Mouse (Mus musculus) adrenal gland, adult 8-10 months (tissue): ENCODE measurements around the gene G6pdx. TPM values are rescaled to one million over a fixed set of nuclear protein-coding genes. Genes with fewer than 3 reads are reported as not detected.
A peak's percentile ranks its signal among the peaks of the same experiment; 100 is the strongest.

Experiments
- DNase-seq: peaks from one replicate; pipeline ENCODE4 v3.0.0; 2022
- total RNA-seq, 4 experiments: library from RNA; stranded (reverse); gene quantifications; 2 replicates each; pipeline ENCODE4 v1.2.4; 2022

G6pdx gene
- 100 to 1,000 TPM; 190 to 204 (median 198) TPM for total RNA-seq

GRCm38 (mm10) chrX:74428826-74429276 is at the start of gene G6pdx:
Gene G6pdx, minus strand, starts transcription at chrX:74429194.
- DNase-seq, result peak; percentile 88

- DNase-seq, result no peak
These were observed 23.8 kb upstream of the G6pdx start for GRCm38 (mm10) chrX:74452773-74453172.

- DNase-seq, result no peak
These were observed 22.3 kb upstream of the G6pdx start for GRCm38 (mm10) chrX:74451157-74451912.

GRCm38 (mm10) chrX:74429290-74429821 is 362 bp upstream of the G6pdx start:
- DNase-seq, result peak; percentile 64

DNA sequence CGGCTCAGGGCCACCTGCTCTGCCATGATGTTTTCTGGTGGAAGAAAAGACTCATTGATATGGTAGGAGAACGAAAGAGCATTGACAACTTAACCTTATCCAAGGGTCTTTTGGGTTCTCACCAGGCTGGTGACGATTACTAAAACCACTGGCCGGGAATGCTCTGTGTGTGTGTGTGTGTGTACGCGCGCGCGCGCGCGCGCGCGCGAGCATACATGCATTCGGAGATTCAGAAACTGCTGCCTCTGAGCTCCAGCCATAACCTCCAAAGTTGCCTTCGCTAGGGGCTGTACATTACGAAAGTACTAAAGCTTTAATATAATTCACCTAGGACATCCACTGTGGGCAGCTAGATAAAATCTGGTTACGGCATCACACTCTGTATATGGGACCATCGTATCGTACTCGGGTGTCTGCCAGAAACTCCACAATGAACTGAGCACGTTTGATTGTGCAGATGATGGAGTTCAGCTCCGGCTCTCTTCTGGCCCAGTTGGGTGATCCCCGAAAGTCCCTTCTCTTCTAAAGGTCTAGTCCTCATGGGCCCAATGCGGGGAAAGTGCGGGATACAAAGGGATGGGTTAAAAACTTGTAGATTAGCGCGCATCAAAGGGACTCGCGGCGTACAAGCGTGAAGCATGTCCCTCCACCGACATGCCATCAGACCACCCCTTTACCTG is 708 bp downstream of the G6pdx start:
- no peak for DNase-seq

DNA sequence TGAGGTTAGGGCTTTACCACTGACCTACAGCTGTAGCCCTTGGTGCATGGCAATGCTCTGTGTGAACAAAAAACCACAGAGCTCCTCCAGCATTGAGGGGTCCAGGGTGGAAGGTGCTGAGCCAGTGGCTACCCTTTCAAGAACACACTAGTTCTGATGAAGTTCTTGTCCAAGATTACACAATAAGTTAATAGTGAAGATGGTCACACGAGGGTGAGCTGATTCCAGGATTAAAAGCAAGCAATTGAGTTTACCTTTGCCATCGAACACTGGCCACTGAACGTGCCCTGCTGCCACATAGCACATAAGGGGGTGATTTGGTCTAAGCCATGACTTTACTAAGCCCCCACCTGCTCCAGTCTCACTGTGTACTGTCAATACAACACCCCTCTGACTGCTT is 1.9 kb downstream of the G6pdx start:
- DNase-seq, result no peak

DNA sequence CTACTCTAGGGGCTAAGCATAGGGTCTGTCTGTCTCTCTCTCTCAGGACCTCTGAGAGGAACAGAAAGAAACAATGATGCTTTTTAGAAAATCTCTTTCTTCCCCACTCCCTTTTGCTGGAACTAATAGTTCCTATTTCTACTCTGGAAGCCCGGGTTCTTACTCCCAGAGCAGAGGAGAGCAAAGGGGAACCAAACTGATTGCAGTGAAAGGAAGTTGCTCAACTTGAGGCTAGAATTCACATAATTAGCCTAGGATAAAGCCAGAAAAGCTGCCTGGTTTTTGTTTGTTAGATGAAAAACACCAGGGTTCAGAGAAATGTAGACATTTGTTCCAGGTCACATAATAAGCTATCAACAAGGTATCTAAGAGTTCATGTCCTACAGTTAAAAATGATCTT is 2.7 kb downstream of the G6pdx start:
- DNase-seq, result no peak

- peak; percentile 85 for DNase-seq
These were observed 3.8 kb downstream of the G6pdx start for GRCm38 (mm10) chrX:74425195-74425594.

GRCm38 (mm10) chrX:74424443-74424842 is 4.6 kb downstream of the G6pdx start:
- DNase-seq, result no peak

DNA sequence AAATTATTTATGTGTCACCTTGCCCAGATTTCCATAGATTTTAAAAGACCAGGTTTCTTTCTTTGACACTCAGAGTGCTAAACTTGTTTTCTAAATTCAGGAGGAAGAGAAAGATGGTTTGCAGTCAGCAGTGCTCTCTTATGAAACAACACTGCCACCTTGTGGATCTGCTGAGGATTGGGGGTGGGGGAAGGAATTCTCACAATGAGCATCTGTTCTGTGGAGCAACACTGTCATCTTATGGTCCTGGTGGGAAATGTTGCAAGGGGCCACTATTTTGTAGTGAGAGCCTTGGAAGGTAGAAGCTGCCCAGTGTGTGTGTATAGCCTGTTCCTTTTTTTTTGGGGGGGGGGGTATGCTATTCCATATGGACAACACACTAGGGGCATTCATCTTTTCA is 15.6 kb downstream of the G6pdx start:
- DNase-seq, result no peak

DNA sequence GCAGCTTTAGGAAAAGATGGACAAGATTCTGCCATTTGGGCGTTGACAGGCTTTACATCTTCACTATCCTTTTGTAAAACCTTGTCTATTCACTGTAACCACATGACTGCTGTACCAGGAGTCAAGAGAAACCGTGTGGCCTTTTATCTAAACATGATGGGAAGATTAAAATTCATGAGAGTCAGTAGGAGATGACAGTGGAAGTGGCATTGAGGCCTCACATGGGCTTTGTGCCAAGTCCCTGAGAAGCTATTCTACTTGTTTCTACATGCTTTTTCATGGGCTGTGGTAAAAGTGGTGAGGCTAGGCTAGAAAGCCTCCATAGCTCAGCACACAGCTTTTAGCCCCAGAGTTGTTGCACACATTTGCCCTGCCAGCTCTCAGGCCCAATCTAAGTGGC is 20.7 kb downstream of the G6pdx start:
- DNase-seq, result no peak

GRCm38 (mm10) chrX:74400136-74400535 is 28.9 kb downstream of the G6pdx start:
- DNase-seq, result no peak

DNA sequence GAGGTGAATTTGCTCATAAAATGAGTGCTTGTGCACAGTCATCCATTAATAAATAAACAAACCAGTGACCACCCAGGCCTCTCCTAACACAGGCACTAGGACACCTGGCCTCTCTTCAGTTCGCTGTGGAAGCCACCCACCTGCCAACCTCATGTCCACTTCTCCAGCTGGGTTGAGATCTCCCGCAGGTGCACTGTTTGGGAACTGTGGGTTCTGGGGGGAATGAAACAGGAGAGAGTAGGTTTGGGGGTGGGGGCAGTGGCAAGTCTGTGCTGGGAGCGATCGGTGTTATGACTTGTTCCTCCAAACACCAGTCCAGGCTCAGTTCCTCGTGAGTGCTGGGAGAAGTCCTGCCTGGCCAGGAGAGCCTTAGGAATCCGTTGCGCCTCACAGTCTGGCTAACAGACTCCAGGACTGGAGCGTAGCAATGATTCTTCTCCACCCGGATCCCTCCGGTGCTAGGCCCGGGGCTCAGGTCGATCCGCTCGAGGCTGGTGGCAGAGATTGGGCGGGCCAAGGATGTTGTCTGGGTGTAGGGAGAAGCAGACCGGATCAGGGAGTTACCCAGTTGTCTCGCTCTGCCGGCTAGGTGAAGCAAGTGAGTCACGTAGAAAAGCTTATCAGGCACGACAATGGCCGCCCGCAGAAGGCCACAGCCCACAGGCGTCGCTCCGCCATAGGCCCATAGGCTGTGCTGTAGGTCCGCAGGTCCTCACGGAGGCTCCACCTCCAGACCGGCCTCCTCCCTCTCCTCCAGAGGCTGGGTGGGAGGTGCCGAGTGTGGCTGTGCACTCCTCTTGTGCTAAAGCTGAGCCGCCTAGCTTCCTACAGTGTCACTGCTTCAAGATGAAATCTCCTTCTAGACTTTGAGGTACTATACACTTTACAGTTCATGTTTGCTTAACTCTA is 36.2 kb downstream of the G6pdx start, which contains the start of the genes Fam3a and Ikbkg:
TSS of gene Fam3a (minus strand) at position 738 of the 909 bp plus-strand sequence.
TSS of gene Ikbkg (plus strand) at position 756 of the 909 bp plus-strand sequence.
- DNase-seq, result peak; percentile 81

DNA sequence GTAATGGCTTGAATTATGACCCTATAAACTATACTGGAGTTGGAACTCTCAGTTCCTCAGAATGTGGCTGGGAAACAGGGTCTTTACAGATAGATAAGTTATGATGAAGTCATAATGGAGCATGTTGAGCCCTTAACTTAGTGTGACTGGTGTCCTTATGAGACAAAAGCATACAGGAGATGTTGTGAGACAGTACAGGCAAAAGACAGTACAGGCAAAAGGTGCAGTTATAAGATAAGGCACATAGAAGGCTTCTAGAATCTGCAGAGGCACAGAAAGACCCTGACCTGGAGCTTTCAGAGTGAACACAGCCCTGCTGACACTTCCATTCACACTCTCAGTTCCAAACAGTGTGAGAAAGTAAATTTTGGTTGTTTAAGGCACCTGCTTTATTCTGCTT is 40.8 kb downstream of the G6pdx start:
- DNase-seq, result no peak

- DNase-seq, result no peak
These were observed 44.5 kb downstream of the G6pdx start for GRCm38 (mm10) chrX:74384451-74384850.

DNA sequence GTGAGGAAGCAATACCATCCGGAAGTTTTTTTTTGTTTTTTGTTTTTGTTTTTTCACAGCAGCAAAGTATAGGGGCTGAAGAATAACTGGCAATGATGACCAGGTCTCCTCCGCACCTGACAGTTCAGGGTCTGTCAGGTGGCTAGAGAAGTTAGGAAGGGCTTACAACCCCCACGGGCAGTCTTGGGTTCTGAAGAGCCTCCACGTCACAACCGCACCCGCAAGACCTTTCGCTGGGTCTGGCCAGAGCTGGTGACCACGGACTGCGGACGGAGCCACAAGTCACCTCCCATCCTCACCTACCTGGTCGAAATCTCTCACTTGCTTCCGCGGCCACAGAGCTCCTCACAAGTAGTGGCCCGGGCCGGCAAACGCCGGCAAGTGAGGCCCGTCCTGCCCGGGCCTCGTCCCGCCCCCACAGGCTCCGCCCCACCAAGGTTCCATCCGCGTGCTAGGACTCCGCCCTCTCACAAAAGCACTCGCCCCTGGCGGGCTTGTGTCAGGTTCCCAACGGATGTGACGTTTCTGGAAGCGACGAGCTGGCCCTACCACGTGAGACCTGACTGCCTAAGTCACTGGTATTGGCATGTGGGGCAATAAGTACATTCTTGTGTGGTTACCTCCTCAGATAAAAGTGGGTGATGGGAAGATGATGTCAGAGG is 56.0 kb downstream of the G6pdx start, which contains the start of the genes Ubl4a and Slc10a3:
TSS of gene Ubl4a (minus strand) at position 331 of the 662 bp plus-strand sequence.
TSS of gene Slc10a3 (minus strand) at position 462 of the 662 bp plus-strand sequence.
- peak; percentile 87 for DNase-seq

DNA sequence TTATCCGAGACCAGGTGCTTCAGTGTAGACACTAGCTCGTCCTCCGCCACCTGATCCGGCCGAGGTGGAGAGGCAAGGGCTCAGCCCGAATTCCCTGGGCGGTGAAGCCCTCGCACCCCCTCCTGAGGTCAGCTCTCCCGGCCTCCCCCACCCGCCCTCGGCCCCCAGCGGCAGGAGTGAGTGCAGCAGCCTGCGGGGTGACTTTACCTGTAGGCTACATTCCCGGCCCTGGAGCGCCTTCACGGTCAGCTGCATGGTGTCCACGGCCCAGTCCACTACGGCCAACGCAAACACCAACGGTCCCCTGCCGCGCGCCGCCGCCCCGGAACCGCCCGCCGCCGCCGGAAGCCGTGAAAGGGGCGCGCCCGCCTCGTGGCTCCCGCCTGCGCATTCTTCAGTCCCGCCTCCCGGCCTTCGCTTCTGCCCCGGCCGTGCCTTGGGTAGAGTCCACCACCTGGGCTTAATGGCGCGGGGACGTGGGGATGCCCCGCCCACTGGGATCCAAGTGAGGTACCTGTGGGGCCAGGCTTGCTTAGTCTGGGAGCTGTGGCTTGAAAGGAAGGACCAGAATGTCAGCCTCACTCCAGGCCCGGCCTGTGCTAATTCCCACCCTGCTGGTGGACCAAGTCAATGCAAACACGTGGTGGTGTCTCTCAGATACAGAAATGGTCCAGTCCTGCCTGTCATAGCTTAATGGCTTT is 60.6 kb downstream of the G6pdx start:
- peak; percentile 56 for DNase-seq

DNA sequence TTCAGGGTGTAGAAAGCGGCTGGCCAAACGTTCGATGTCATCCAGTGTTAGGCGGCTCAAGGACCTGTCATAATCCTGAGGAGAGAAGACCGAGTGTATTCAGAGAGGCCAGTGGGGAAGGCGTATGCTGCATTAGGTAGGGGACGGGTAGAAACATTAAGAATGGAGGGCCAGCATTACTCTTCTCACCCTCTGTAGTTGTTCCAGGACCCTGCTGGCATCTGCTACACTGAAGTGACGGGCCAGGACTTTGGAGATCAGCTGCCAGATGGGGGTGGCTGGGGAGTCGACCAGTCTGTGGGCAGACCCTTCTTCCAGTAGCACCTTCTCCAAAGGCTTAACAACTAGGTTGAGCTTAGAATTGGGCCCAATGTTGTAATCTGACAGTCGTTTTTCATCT is 61.5 kb downstream of the G6pdx start:
- no peak for DNase-seq
